ENCODE assay signal across 9 mouse cellular contexts in the genomic region with DNA sequence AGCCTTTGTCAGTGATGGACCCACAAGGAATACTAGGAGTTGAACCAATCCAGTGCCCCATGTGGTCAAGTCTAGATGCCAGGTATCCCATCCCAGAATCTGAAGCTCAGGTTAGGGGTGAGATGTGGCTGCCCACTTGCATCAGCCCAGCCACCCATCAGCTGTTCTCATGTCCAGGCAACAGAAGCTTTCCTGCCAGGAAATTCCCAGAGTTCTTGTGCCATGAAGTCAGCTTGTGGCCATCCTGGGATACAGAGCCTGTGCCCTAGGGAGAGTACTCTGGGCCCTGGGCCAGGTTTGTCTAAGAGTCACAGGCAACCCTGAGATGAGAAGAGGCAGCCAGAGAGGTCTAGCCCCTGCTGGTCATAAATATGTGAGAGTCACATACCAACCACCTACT. TPM values are rescaled to one million over a fixed set of nuclear protein-coding genes. Genes with fewer than 3 reads are reported as not detected.
DNase-seq lines count a peak whose midpoint lies in the region; ATAC-seq lines count a peak whose summit lies in the region.
"Had no signal": no experiment of that assay in that cellular context is flagged by ENCODE, and none has a peak within 500 bp of the region (broad histone marks: within the 10 kb centered on the region; RNA-seq: fewer than 3 reads in every experiment).

No protein-coding gene starts in this region.

- no peaks in the 10 kb centered on the region for H3K36me3 ChIP-seq in neural tube, embryonic 13.5 days
- H3K36me3 ChIP-seq in stomach, embryonic 16.5 days (ENCODE audit: control insufficient read depth, insufficient read depth, low read length), result no peaks in the 10 kb centered on the region
- H3K36me3 ChIP-seq: embryonic facial prominence, embryonic 13.5 days had no signal

- no peak overlapping the region for H3K9ac ChIP-seq in neural tube, embryonic 13.5 days
- no peak overlapping the region for H3K9ac ChIP-seq in stomach, embryonic 16.5 days (ENCODE audit: low read length)
- H3K9ac ChIP-seq: embryonic facial prominence, embryonic 13.5 days had no signal

- peak overlapping the region; percentile 97 for H3K4me2 ChIP-seq in neural tube, embryonic 13.5 days
- H3K4me2 ChIP-seq in stomach, embryonic 16.5 days (ENCODE audit: low read depth, low read length), result peak overlapping the region; percentile 95; the same call in 1 of the 2 replicates
- H3K4me2 ChIP-seq: embryonic facial prominence, embryonic 13.5 days had no signal

- no peak overlapping the region for H3K27ac ChIP-seq in neural tube, embryonic 13.5 days (replicated peaks)
- H3K27ac ChIP-seq in stomach, embryonic 16.5 days (ENCODE audit: low read length), result no peak overlapping the region
- H3K27ac ChIP-seq: embryonic facial prominence, embryonic 13.5 days had no signal

- H3K4me1 ChIP-seq in neural tube, embryonic 13.5 days (replicated peaks), result peaks cover 28% of the 10 kb centered on the region
- peaks cover 45% of the 10 kb centered on the region for H3K4me1 ChIP-seq in stomach, embryonic 16.5 days (ENCODE audit: control insufficient read depth, insufficient read depth, low read length)

- H3K27me3 ChIP-seq in neural tube, embryonic 13.5 days, result no peaks in the 10 kb centered on the region; the same call in 1 of the 2 replicates
- no peaks in the 10 kb centered on the region for H3K27me3 ChIP-seq in stomach, embryonic 16.5 days (ENCODE audit: control insufficient read depth, insufficient read depth, low read length)
- H3K27me3 ChIP-seq: embryonic facial prominence, embryonic 13.5 days had no signal

- no peaks in the 10 kb centered on the region for H3K9me3 ChIP-seq in neural tube, embryonic 13.5 days
- H3K9me3 ChIP-seq in stomach, embryonic 16.5 days (replicated peaks; ENCODE audit: control insufficient read depth, low read length), result no peaks in the 10 kb centered on the region
- H3K9me3 ChIP-seq: embryonic facial prominence, embryonic 13.5 days had no signal

- H3K4me3 ChIP-seq in neural tube, embryonic 13.5 days, result no peak overlapping the region
- H3K4me3 ChIP-seq in stomach, embryonic 16.5 days (replicated peaks; ENCODE audit: low read length), result no peak overlapping the region
- H3K4me3 ChIP-seq: embryonic facial prominence, embryonic 13.5 days had no signal

- no peak for ATAC-seq in neural tube, embryonic 13.5 days (ENCODE audit: low read depth)
- no peak for ATAC-seq in stomach, embryonic 16.5 days (ENCODE audit: insufficient read depth, low FRiP score)

- peak; percentile 43 to 68 for DNase-seq in adrenal gland, adult (ENCODE audit: inconsistent age in 2 of 2, low spot score in 1 of 2)
- DNase-seq in adrenal gland, adult 8-10 months, result no peak
- no peak for DNase-seq in neural tube, embryonic 10.5 days (ENCODE audit: extremely low spot score, low spot score)
- DNase-seq in kidney, adult 8-10 months, result peak; percentile 77 to 81
- no peak for DNase-seq in thymus, postnatal 0 days (ENCODE audit: low spot score)
- DNase-seq in testis, postnatal 14 days (ENCODE audit: low spot score), result no peak

RNA-seq across cellular contexts. Expression of a gene that starts 2.3 kb away (rescaled TPM):
- 10 to 100 TPM in 3 of 4 experiments, 1 to 10 TPM in 1; 9.9 to 55.1 (median 22.0) TPM for total RNA-seq in adrenal gland, adult 8-10 months (2022)
- 18.8 and 19.1 TPM in 2 replicates for polyA plus RNA-seq in neural tube, embryonic 13.5 days (2015; fragmentation: Nextera tagmentation; extraction: Ambion mirVana)
- 18.9 and 22.5 TPM in 2 replicates for polyA plus RNA-seq in stomach, embryonic 16.5 days (2015; fragmentation: Nextera tagmentation; extraction: Ambion mirVana)
- 1.2 and 1.6 TPM in 2 replicates for polyA plus RNA-seq in thymus, postnatal 0 days (2015; fragmentation: Nextera tagmentation; extraction: Ambion mirVana)

RNA-seq across cellular contexts. Expression of a gene that starts 42.2 kb away (rescaled TPM):
- 10 to 100 TPM in 2 of 4 experiments, 1 to 10 TPM in 2; 6.5 to 13.3 (median 9.5) TPM for total RNA-seq in adrenal gland, adult 8-10 months (2022)
- polyA plus RNA-seq in neural tube, embryonic 13.5 days (2015; fragmentation: Nextera tagmentation; extraction: Ambion mirVana), result 25.2 and 26.2 TPM in 2 replicates
- 33.7 and 38.1 TPM in 2 replicates for polyA plus RNA-seq in stomach, embryonic 16.5 days (2015; fragmentation: Nextera tagmentation; extraction: Ambion mirVana)
- polyA plus RNA-seq in thymus, postnatal 0 days (2015; fragmentation: Nextera tagmentation; extraction: Ambion mirVana), result 12.6 and 13.3 TPM in 2 replicates

RNA-seq across cellular contexts. Expression of a gene that starts 42.2 kb away (rescaled TPM):
- total RNA-seq in adrenal gland, adult 8-10 months (2022), result 1 to 10 TPM in 1 of 4 experiments, under 1 TPM in 3; 0.15 to 1.0 (median 0.44) TPM
- 1.0 and 1.5 TPM in 2 replicates for polyA plus RNA-seq in neural tube, embryonic 13.5 days (2015; fragmentation: Nextera tagmentation; extraction: Ambion mirVana)
- 0.61 and 0.64 TPM in 2 replicates for polyA plus RNA-seq in stomach, embryonic 16.5 days (2015; fragmentation: Nextera tagmentation; extraction: Ambion mirVana)
- 0.39 and 0.54 TPM in 2 replicates for polyA plus RNA-seq in thymus, postnatal 0 days (2015; fragmentation: Nextera tagmentation; extraction: Ambion mirVana)

RNA-seq across cellular contexts. Expression of a gene that starts 57.9 kb away (rescaled TPM):
- 1,000 to 10,000 TPM; 1,620 to 2,476 (median 1,986) TPM for total RNA-seq in adrenal gland, adult 8-10 months (2022)
- 113 and 114 TPM in 2 replicates for polyA plus RNA-seq in neural tube, embryonic 13.5 days (2015; fragmentation: Nextera tagmentation; extraction: Ambion mirVana)
- 102 and 104 TPM in 2 replicates for polyA plus RNA-seq in stomach, embryonic 16.5 days (2015; fragmentation: Nextera tagmentation; extraction: Ambion mirVana)
- 27.7 and 29.0 TPM in 2 replicates for polyA plus RNA-seq in thymus, postnatal 0 days (2015; fragmentation: Nextera tagmentation; extraction: Ambion mirVana)

Comparison
In these comparisons a context has a peak if more than half of its experiments do, and no peak if none do; other contexts are left out.
1. DNase-seq: peak in adrenal gland, adult (2 of 2) and kidney, adult 8-10 months (2 of 2); none in adrenal gland, adult 8-10 months (single experiment), neural tube, embryonic 10.5 days (single experiment), thymus, postnatal 0 days (single experiment) and testis, postnatal 14 days (single experiment).